Mouse (Mus musculus) olfactory bulb, adult 2 months (tissue): ENCODE data around the gene Cplx2. TPM values are rescaled to one million over a fixed set of nuclear protein-coding genes. Genes with fewer than 3 reads are reported as not detected.

Source experiments
- H3K27ac ChIP-seq: fragments of 200-500 bp; 2 replicates; pipeline ENCODE4 v1.5.1; 2012; ENCODE audit warnings: low read depth, low read length; ENCODE audit not compliant: insufficient read depth
- H3K4me1 ChIP-seq: fragments of 200-500 bp; 2 replicates; pipeline ENCODE4 v1.6.1; 2012; ENCODE audit warnings: low read length; ENCODE audit not compliant: control insufficient read depth, insufficient read depth
- H3K4me3 ChIP-seq: fragments of 200-500 bp; 2 replicates; pipeline ENCODE4 v1.5.1; 2012; ENCODE audit warnings: mild to moderate bottlenecking, low read depth, low read length, moderate library complexity; ENCODE audit not compliant: insufficient read depth
- CTCF ChIP-seq: fragments of 200-500 bp; IDR thresholded peaks from 2 replicates; pipeline ENCODE4 v1.5.1; 2012; ENCODE audit warnings: low read depth, mild to moderate bottlenecking, low read length, moderate library complexity; ENCODE audit not compliant: insufficient read depth
- POLR2A ChIP-seq: fragments of 200-500 bp; IDR thresholded peaks from 2 replicates; pipeline ENCODE4 v1.6.1; 2012; ENCODE audit warnings: mild to moderate bottlenecking, low read depth, low read length, moderate library complexity; ENCODE audit not compliant: insufficient read depth
- WGBS: fragments of 180-500 bp; shearing (Covaris S2); methylation state at CpG from one replicate; pipeline ENCODE4 v1.1.7; 2018; 5-methylcytosine and 5-hydroxymethylcytosine counted together
- polyA plus RNA-seq: library from polyadenylated mRNA; stranded (reverse); fragments of >200 nt; gene quantifications from 2 replicates; pipeline ENCODE4 v1.2.4, GENCODE M21; 2012; ENCODE audit warnings: low replicate concordance; ENCODE audit not compliant: missing spikeins, insufficient read depth, insufficient read length

Cplx2 gene
- not detected in 2 replicates for polyA plus RNA-seq

DNA sequence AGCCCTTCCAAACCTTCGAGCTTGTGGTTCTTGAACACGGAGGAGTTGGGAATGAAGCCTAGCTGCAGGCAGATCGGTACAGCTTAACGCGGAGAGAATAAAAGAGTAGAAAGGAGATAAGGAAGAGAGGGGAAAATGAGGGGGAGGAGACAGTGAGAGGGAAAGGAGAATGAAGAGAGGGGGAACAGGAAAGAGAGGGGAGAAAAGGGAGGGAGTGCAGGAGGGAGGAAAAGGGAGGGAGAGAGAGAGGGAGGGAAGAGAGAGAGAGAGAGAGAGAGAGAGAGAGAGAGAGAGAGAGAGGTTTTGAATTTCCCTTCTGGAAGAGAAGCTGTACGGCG lies at the start of gene Cplx2:
TSS of gene Cplx2 (plus strand) at position 301 of the 338 bp plus-strand sequence.
- TF ChIP-seq CTCF, result no peak
- TF ChIP-seq POLR2A, result no peak
- WGBS, result 19% methylated on average over 7 of the region's 7 CpGs
- peaks cover 40% of the 10 kb centered on the region for H3K4me1 ChIP-seq
- peak within 1 kb of the TSS; percentile 29; the same call in 1 of the 2 replicates for H3K27ac ChIP-seq
- peak within 1 kb of the TSS; percentile 50 for H3K4me3 ChIP-seq

DNA sequence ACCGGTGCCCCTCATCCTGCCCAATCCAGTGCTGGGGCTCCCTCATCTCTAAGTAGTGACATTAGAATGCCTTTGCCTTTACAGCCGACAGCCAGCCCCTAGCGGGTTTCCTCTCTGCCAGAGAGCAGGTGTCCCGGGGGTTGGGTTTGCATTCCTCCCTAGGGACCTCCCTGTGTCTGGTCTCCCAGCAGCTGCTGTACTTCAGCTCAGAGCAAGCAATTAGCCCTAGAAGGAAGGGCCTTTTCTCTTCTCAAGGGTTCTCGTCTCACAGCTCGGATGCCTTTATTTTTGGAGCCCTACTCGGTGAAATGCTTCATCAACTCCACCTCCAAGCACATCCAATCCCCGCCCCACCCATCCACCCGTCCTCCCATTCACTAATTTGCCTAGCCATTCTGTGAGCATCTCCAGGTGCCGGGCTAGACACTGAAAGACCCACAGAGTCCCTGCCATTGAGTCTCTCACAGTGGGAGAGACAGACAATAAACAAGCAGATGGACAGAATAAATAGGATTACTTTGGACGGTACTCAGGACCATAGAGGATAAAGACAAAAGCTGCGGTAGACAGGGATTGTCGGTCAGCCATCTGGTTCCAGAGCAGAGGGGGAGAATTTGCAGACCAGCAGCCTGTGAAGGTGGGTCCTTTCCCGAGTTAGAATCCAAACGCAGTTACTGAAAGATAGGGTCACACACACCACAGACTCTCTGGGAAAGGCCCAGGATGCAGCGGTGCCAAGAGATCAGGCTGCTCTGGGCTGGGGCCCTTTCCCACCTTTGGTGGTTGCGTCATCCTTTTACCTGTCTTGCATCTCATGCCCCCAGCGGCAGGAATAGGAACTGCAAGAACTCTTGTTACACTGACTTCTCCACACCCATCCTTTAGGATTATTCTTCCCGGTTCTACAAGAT lies 48.5 kb upstream of the Cplx2 start:
- peaks cover 20% of the 10 kb centered on the region for H3K4me1 ChIP-seq
- no peak overlapping the region for H3K27ac ChIP-seq
- H3K4me3 ChIP-seq, result no peak overlapping the region
- TF ChIP-seq POLR2A, result no peak
- TF ChIP-seq CTCF, result peak; percentile 65; the same call in 1 of the 2 replicates
- WGBS, result 37% methylated on average over 19 of the region's 19 CpGs

DNA sequence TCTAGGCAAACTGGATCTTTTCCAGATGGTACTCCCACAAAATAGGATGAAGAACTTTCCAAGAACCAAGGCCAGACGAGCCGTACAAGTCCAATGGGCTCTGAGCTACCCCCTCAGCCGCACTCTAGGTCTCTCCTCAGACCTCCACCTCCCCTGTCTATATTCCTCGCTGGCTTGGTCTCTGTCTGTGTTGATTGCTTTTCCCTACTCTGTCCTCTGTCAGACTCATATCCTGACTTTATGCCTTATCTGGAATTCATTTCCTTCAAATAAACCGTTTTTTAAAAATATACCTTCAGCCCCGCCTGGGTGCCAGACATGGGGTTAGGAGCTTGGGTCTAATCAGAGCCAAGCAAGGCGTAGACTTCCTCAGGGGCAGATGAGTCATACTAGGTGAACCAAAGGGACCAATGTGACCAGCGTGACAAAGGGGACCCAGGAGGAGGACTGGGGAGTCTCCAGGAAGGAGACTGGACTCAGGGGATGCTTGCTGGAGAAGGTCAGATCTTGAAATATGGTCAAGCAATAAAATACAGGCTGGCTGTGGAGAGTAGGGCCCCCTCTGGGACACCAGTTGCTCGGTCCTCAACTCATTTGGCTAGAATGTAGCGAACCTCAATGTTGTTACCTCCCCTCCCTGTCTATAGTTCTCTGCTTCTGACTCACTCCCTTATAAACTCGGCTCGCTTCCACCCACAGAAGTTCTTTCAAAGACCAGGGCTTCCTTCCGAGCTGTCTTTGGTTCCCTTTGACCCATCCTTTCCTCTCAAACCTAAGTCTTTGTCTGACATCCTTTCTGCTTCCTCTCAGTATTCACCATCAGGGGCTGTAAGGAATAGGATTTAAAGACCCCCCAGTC lies 47.6 kb upstream of the Cplx2 start:
- Histone ChIP-seq H3K4me1 (peaks cover 20% of the 10 kb centered on the region), H3K4me3 (no peak overlapping the region), H3K27ac (no peak overlapping the region)
- 55% methylated on average over 13 of the region's 13 CpGs for WGBS
- TF ChIP-seq CTCF (no peak), POLR2A (no peak)

GRCm38 (mm10) chr13:54324178-54324577 lies 47.0 kb upstream of the Cplx2 start:
- Histone ChIP-seq H3K4me1 (peaks cover 20% of the 10 kb centered on the region), H3K27ac (no peak overlapping the region), H3K4me3 (no peak overlapping the region)
- TF ChIP-seq CTCF (no peak), POLR2A (no peak)
- 72% methylated on average over 2 of the region's 2 CpGs for WGBS

- 79% methylated on average over 7 of the region's 7 CpGs for WGBS
- TF ChIP-seq POLR2A (no peak), CTCF (no peak)
- no peak overlapping the region for H3K4me3 ChIP-seq
- peaks cover 22% of the 10 kb centered on the region for H3K4me1 ChIP-seq
- H3K27ac ChIP-seq, result no peak overlapping the region
These were observed 45.3 kb upstream of the Cplx2 start for GRCm38 (mm10) chr13:54325814-54326213.

DNA sequence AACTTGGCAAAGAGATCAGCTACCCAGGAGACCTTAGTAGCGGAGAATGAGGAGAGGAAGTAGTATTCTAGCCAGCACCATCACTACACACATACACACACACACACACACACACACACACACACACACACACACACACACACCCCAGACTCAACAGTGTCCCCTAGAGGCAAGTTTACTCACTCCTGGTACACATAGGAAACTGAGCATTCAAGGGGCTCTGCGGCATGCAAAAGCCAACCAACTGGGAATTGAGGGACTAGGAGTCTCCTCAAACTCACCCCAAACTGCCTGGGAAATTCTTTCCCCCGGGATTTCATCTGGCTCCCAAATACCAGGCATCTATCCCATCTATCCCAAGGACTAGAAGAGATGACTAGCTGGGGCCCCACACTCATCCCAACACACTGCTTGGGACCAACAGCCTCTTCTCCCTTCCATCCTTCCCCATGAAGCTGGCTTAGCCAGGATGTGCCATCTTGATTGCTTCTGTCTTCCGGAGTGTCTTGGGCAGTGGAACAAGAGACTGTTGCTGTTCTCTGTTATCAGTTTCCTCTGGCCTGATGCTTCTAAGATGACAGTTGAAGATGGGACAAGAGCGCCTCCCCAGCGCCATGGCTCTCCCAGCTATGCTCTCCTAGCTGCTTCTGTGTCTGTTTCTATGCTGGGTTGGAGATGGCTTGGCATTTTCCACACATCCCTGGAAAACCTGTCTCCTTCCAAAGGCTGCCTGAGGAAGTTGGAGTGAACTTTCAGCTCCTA lies 44.3 kb upstream of the Cplx2 start:
- 96% methylated on average over 6 of the region's 6 CpGs for WGBS
- Histone ChIP-seq H3K4me1 (peaks cover 33% of the 10 kb centered on the region), H3K27ac (no peak overlapping the region), H3K4me3 (no peak overlapping the region)
- TF ChIP-seq CTCF, result no peak

- TF ChIP-seq CTCF (no peak), POLR2A (no peak)
- Histone ChIP-seq H3K27ac (no peak overlapping the region), H3K4me1 (peaks cover 31% of the 10 kb centered on the region), H3K4me3 (no peak overlapping the region)
- WGBS, result 83% methylated on average over 1 of the region's 1 CpGs
These were observed 43.1 kb upstream of the Cplx2 start for GRCm38 (mm10) chr13:54328029-54328428.

DNA sequence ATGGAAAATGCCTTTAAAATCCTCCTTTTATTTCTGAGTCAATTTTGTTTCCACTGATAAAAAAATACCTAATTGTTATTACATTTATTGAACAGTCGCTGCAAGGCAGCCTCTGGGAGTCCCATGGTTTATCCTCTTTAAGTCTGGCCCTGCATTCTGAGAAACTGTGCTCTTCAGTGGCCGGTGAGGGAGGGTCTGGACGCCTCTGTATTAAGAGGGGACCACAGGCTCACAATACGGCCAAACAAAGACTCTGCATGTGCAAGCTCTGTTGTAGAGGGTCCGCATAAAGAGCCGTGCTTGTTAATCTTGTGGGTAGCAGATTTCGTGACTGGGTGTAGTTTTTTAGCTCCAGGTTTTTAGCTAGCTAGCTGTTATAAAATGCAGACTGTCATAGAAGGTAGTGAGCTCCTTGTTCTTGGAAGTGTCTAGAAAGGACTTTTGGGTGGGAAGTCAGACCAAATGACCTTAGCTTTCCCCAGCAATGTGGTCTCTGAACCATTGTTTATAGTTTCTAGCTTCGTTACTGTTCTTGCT lies 42.1 kb upstream of the Cplx2 start:
- no peak overlapping the region for H3K4me3 ChIP-seq
- TF ChIP-seq CTCF, result no peak
- no peak for TF ChIP-seq POLR2A
- peaks cover 26% of the 10 kb centered on the region for H3K4me1 ChIP-seq
- no peak overlapping the region for H3K27ac ChIP-seq
- WGBS, result 75% methylated on average over 8 of the region's 8 CpGs
